Mouse (Mus musculus): ENCODE data around the gene Smarcc1. TPM values are rescaled to one million over a fixed set of nuclear protein-coding genes. Genes with fewer than 3 reads are reported as not detected.

The Smarcc1 gene
- polyA plus RNA-seq, 1 experiment from 2014 or later = 96.3 TPM

DNA sequence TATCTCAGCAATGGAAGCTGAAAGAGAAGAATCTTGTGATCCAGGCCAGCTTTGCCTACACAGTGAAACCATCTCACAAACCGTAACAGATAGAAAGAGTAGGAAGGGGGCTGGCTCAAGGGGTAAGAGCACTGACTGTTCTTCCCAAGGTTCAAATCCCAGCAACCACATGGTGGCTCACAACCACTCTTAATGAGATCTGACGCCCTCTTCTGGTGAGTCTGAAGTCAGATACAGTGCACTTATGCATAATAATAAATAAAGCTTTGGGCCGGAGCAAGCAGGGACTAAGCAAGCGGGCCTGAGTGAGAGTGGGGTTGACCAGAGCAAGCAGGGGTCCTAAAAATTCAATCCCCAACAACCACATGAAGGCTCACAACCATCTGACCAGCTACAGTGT lies 24.2 kb upstream of the Smarcc1 start:
- Histone ChIP-seq H3K4me2 (replicated peaks; ENCODE audit: low read depth, low read length) (no peak overlapping the region), H3K36me3 (ENCODE audit: insufficient read depth, low read length) (peaks cover 79% of the 10 kb centered on the region), H3K27me3 (ENCODE audit: insufficient read depth, low read length) (no peaks in the 10 kb centered on the region), H3K9me3 (ENCODE audit: low read length) (no peaks in the 10 kb centered on the region), H3K27ac (ENCODE audit: low read length) (no peak overlapping the region), H3K4me3 (ENCODE audit: low read length) (no peak overlapping the region), H3K9ac (replicated peaks; ENCODE audit: low read length) (no peak overlapping the region), H3K4me1 (ENCODE audit: insufficient read depth, low read length) (no peaks in the 10 kb centered on the region)
- 84% methylated on average over 4 of the region's 4 CpGs for WGBS
- no peak for ATAC-seq (ENCODE audit: low FRiP score, low TSS enrichment)

DNA sequence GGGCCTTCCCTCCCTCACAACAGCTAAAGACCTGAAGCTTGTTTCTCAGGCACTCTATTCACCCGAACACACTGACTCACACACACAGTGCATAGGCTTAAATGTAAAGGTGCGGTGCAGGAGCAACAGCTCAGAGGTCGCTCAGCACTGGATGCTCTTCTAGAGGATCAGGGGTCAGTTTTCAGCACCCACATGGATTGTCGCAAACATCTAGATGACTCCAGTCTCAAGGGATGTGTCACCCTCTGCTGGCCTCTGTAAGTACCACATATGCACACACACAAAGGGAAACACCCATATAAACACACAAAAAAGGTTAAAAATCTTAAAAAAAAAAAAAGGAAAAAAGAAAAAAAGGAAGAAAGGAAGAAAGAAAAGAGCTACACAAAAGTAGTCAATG lies 22.7 kb upstream of the Smarcc1 start:
- ATAC-seq (ENCODE audit: low FRiP score, low TSS enrichment) = no peak
- peaks cover 75% of the 10 kb centered on the region for H3K36me3 ChIP-seq (ENCODE audit: insufficient read depth, low read length)
- no peak overlapping the region for H3K27ac ChIP-seq (ENCODE audit: low read length)
- no peaks in the 10 kb centered on the region; the same call in 1 of the 2 replicates for H3K4me1 ChIP-seq (ENCODE audit: insufficient read depth, low read length)
- no peak overlapping the region for H3K4me2 ChIP-seq (replicated peaks; ENCODE audit: low read depth, low read length)
- no peaks in the 10 kb centered on the region for H3K9me3 ChIP-seq (ENCODE audit: low read length)
- H3K27me3 ChIP-seq (ENCODE audit: insufficient read depth, low read length) = no peaks in the 10 kb centered on the region
- 95% methylated on average over 4 of the region's 4 CpGs for WGBS
- H3K9ac ChIP-seq (replicated peaks; ENCODE audit: low read length) = no peak overlapping the region
- H3K4me3 ChIP-seq (ENCODE audit: low read length) = no peak overlapping the region

DNA sequence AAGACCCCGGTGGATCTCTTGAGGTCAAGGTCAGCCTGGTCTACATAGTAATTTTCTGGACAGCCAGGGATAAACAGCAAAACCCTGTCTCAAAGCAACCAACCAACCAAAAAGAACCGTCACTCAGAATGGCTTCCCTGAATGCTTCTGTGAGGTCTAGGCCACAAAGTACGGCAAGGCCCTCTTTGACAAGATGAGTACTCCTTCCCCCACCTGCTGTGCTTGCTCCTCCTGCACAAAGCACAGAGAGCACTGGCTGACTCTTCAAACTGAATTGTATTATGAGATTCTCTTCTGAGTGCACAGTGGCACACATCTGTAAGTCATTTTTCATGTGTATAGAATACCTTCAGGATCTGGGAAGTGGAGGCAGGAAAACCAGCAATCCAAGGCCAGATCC lies 19.7 kb upstream of the Smarcc1 start:
- Histone ChIP-seq H3K4me1 (ENCODE audit: insufficient read depth, low read length) (peaks cover 7% of the 10 kb centered on the region), H3K9ac (replicated peaks; ENCODE audit: low read length) (no peak overlapping the region), H3K27me3 (ENCODE audit: insufficient read depth, low read length) (no peaks in the 10 kb centered on the region), H3K4me2 (replicated peaks; ENCODE audit: low read depth, low read length) (no peak overlapping the region), H3K27ac (ENCODE audit: low read length) (no peak overlapping the region), H3K36me3 (ENCODE audit: insufficient read depth, low read length) (peaks cover 50% of the 10 kb centered on the region), H3K4me3 (ENCODE audit: low read length) (no peak overlapping the region), H3K9me3 (ENCODE audit: low read length) (no peaks in the 10 kb centered on the region)
- no peak for ATAC-seq (ENCODE audit: low FRiP score, low TSS enrichment)
- 93% methylated on average over 3 of the region's 3 CpGs for WGBS

DNA sequence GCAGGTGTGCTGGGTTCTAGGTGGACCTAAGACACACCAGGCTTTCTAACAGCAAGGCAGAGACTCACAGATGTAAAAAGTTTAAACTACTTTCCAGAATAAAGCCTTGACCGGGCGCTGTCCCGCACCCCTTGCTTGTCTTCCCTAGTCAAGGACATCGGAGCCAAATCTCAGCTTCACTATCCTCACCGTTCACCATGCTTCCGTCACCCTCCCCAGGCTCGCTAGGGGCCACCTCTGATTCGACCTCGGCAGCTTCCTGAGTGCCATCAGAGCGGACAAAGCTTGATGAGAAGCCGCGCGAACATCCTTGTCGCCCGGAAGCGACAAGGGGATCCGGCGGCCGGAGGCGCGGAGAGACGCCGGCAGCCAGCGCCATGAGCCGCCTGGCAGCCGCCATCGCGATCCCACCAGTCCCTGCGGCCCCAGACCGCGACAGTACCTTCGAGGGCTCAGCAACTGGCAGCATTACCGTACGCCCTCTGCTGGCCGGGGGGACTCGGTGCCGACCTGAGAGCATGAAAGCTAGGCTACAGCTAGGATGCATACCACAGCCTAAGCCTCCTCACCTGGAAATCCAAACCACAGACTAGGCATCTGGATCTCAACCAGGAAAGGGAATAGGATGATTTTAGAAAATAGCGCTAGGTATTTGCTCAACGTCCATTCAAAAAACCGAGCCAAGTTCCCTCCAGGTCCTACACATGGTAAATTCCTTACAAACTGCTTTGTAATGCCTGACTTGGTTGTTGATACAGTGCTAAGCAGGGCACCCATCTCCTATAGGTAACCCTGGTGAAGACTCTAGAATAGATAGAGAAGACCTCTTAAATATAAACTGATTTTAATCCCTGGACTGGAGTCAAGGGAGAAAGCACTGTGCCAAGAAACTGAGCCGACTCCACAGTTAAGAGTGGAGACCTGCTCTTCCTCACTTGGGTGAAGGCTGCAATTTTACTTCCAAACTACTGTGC lies 16.6 kb upstream of the Smarcc1 start:
- 0 out of 2 replicates have a peak overlapping the region, but pooled peaks have one; percentile 43 for H3K27ac ChIP-seq (ENCODE audit: low read length)
- peak; percentile 96 for ATAC-seq (ENCODE audit: low FRiP score, low TSS enrichment)
- H3K9me3 ChIP-seq (ENCODE audit: low read length) = no peaks in the 10 kb centered on the region
- peak overlapping the region; percentile 71 for H3K4me2 ChIP-seq (replicated peaks; ENCODE audit: low read depth, low read length)
- no peaks in the 10 kb centered on the region for H3K27me3 ChIP-seq (ENCODE audit: insufficient read depth, low read length)
- H3K4me3 ChIP-seq (ENCODE audit: low read length) = peak overlapping the region; percentile 95
- H3K36me3 ChIP-seq (ENCODE audit: insufficient read depth, low read length) = peaks cover 56% of the 10 kb centered on the region
- H3K4me1 ChIP-seq (ENCODE audit: insufficient read depth, low read length) = peaks cover 7% of the 10 kb centered on the region
- peak overlapping the region; percentile 96 for H3K9ac ChIP-seq (replicated peaks; ENCODE audit: low read length)
- WGBS = 3% methylated on average over 41 of the region's 41 CpGs

- Histone ChIP-seq H3K9me3 (ENCODE audit: low read length) (no peaks in the 10 kb centered on the region), H3K36me3 (ENCODE audit: insufficient read depth, low read length) (peaks cover 17% of the 10 kb centered on the region), H3K4me1 (ENCODE audit: insufficient read depth, low read length) (peaks cover 17% of the 10 kb centered on the region), H3K27ac (ENCODE audit: low read length) (peak overlapping the region; percentile 98), H3K27me3 (ENCODE audit: insufficient read depth, low read length) (no peaks in the 10 kb centered on the region), H3K4me2 (replicated peaks; ENCODE audit: low read depth, low read length) (peak overlapping the region; percentile 83), H3K4me3 (ENCODE audit: low read length) (peak overlapping the region; percentile 97), H3K9ac (replicated peaks; ENCODE audit: low read length) (peak overlapping the region; percentile 96)
- ATAC-seq (ENCODE audit: low FRiP score, low TSS enrichment) = peak; percentile 13; the same call in 1 of the 2 replicates
- WGBS = 1% methylated on average over 10 of the region's 10 CpGs
Measured at GRCm38 (mm10) chr9:110116353-110116976, 1.0 kb upstream of the Smarcc1 start.

DNA sequence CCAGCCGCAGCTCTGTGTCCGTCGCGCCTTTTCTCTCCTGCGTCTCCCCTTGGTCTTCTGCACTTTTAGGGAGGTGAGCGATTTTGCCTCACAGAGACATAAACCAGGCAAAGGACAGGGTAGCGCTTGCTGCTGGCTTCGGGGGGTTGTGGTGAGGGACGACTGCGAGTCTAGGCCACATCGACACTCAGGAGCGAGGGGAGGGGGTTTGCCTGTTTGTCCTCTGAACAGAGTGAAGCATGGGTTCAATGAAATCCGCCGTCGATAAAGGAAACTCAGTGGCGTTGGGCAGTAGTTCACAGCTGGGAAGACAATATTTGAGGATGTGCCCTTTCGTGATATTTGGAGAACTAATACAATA lies 251 bp downstream of the Smarcc1 start, which contains the start of gene Dhx30:
Gene Dhx30, minus strand, starts transcription at position 52 of the 361 bp plus-strand sequence.
- no peaks in the 10 kb centered on the region for H3K9me3 ChIP-seq (ENCODE audit: low read length)
- no peak; the same call in 1 of the 2 replicates for ATAC-seq (ENCODE audit: low FRiP score, low TSS enrichment)
- peak within 1 kb of the TSS; percentile 98 for H3K27ac ChIP-seq (ENCODE audit: low read length)
- WGBS = under 1% methylated on average over 17 of the region's 17 CpGs
- peak within 1 kb of the TSS; percentile 87 for H3K4me2 ChIP-seq (replicated peaks; ENCODE audit: low read depth, low read length)
- H3K36me3 ChIP-seq (ENCODE audit: insufficient read depth, low read length) = peaks cover 6% of the 10 kb centered on the region
- H3K4me3 ChIP-seq (ENCODE audit: low read length) = peak within 1 kb of the TSS; percentile 97
- no peaks in the 10 kb centered on the region for H3K27me3 ChIP-seq (ENCODE audit: insufficient read depth, low read length)
- H3K4me1 ChIP-seq (ENCODE audit: insufficient read depth, low read length) = peaks cover 17% of the 10 kb centered on the region
- H3K9ac ChIP-seq (replicated peaks; ENCODE audit: low read length) = peak within 1 kb of the TSS; percentile 96

DNA sequence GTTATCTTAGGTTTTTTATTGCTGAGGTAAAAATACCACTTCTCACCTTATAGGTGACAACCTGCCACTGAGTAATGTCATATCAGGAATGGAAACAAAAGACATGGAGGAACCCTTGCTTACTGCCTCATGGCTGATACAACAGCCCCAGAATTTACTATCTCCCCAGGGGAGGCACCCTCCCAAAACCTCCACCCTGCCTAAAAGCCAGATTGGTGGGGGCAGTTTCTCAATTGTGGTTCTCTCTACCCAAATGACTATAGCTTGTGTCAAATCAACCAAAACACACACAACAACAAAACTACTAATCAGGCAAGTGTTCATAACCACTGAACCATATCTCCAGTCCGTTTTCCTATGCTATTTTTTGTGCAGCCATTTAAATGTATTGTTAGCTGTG lies 741 bp downstream of the Smarcc1 start:
- Histone ChIP-seq H3K9ac (replicated peaks; ENCODE audit: low read length) (peak overlapping the region; percentile 96), H3K4me3 (ENCODE audit: low read length) (peak overlapping the region; percentile 97)
- WGBS = 21% methylated on average over 1 of the region's 1 CpGs

GRCm38 (mm10) chr9:110121424-110121823 lies 3.9 kb downstream of the Smarcc1 start:
- WGBS = 69% methylated on average over 4 of the region's 4 CpGs
- Histone ChIP-seq H3K4me1 (ENCODE audit: insufficient read depth, low read length) (peaks cover 15% of the 10 kb centered on the region), H3K27ac (ENCODE audit: low read length) (no peak overlapping the region), H3K4me2 (replicated peaks; ENCODE audit: low read depth, low read length) (no peak overlapping the region), H3K27me3 (ENCODE audit: insufficient read depth, low read length) (no peaks in the 10 kb centered on the region), H3K4me3 (ENCODE audit: low read length) (no peak overlapping the region), H3K9me3 (ENCODE audit: low read length) (no peaks in the 10 kb centered on the region), H3K36me3 (ENCODE audit: insufficient read depth, low read length) (no peaks in the 10 kb centered on the region), H3K9ac (replicated peaks; ENCODE audit: low read length) (no peak overlapping the region)
- no peak for ATAC-seq (ENCODE audit: low FRiP score, low TSS enrichment)

More for the DNA sequence above, 741 bp downstream of the Smarcc1 start:
- Histone ChIP-seq H3K9me3 (ENCODE audit: low read length) (no peaks in the 10 kb centered on the region), H3K4me2 (replicated peaks; ENCODE audit: low read depth, low read length) (peak overlapping the region; percentile 87), H3K4me1 (ENCODE audit: insufficient read depth, low read length) (peaks cover 17% of the 10 kb centered on the region), H3K27ac (ENCODE audit: low read length) (peak overlapping the region; percentile 98), H3K36me3 (ENCODE audit: insufficient read depth, low read length) (peaks cover 1% of the 10 kb centered on the region; the same call in 1 of the 2 replicates), H3K27me3 (ENCODE audit: insufficient read depth, low read length) (no peaks in the 10 kb centered on the region)
- ATAC-seq (ENCODE audit: low FRiP score, low TSS enrichment) = no peak

GRCm38 (mm10) chr9:110123322-110123721 lies 5.8 kb downstream of the Smarcc1 start:
- H3K9ac ChIP-seq (replicated peaks; ENCODE audit: low read length) = no peak overlapping the region
- H3K36me3 ChIP-seq (ENCODE audit: insufficient read depth, low read length) = no peaks in the 10 kb centered on the region
- no peaks in the 10 kb centered on the region for H3K9me3 ChIP-seq (ENCODE audit: low read length)
- ATAC-seq (ENCODE audit: low FRiP score, low TSS enrichment) = no peak
- 75% methylated on average over 2 of the region's 2 CpGs for WGBS
- H3K4me3 ChIP-seq (ENCODE audit: low read length) = no peak overlapping the region
- no peaks in the 10 kb centered on the region for H3K27me3 ChIP-seq (ENCODE audit: insufficient read depth, low read length)
- H3K4me1 ChIP-seq (ENCODE audit: insufficient read depth, low read length) = peaks cover 8% of the 10 kb centered on the region
- no peak overlapping the region for H3K27ac ChIP-seq (ENCODE audit: low read length)
- H3K4me2 ChIP-seq (replicated peaks; ENCODE audit: low read depth, low read length) = no peak overlapping the region
